Mouse (Mus musculus) CD4-positive helper T cell, adult 2 months (primary cell): ENCODE data around the gene Fars2.
"Not testable (repeated sequence)": the region's sequence is repeated elsewhere in the genome, so short reads cannot be mapped to it uniquely, and the experiment has no call there.

Source experiments
- DNase-seq: peaks from one replicate; pipeline ENCODE4 v3.0.0-alpha.2; 2012; ENCODE audit warnings: low read depth, missing footprints, low spot score

The Fars2 gene

GRCm38 (mm10) chr13:36460473-36460872, 343.3 kb downstream of the Fars2 start:
- no peak for DNase-seq

DNA sequence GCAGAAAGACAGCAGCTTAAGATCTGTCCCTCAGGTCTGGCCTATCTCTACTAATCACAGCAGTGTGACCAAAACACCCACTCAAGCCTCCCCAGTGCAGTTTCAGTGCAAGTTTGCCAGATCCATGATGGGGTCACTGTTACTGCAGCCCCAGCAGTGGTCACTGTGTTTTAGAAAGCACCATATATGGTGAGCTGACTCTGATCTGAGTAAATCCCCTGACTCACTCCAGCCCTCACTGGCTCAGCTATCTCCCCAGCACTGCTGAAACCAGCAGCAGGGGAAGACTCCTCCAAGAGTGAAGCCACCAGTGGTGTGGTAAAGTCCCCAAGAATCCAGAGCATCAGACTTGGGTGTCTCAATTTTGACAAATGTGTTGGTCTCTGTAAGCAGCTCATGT, 346.5 kb downstream of the Fars2 start:
- no peak for DNase-seq

- DNase-seq, result not testable (repeated sequence)
Measured at GRCm38 (mm10) chr13:36466076-36466475, 348.9 kb downstream of the Fars2 start.

DNA sequence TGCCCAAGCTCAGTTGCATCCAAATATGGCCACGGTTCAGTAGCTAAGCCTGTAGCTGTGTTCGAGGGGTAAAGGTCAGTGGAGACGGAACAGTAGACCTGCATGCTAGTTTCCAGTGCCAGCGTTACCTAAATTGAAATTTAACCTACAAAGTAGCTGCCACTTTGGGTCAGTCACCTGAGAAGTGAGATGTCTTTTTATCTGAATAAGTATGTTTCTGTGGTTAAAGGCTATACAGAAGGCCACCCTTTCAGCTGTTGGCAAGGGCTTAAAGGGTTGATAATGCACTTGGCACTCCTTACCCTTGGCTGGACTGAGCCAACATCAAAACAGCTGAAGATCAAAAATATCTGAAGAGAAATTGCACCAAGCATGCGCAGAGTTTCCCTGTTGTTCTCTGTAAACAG, 349.3 kb downstream of the Fars2 start:
- DNase-seq, result no peak

DNA sequence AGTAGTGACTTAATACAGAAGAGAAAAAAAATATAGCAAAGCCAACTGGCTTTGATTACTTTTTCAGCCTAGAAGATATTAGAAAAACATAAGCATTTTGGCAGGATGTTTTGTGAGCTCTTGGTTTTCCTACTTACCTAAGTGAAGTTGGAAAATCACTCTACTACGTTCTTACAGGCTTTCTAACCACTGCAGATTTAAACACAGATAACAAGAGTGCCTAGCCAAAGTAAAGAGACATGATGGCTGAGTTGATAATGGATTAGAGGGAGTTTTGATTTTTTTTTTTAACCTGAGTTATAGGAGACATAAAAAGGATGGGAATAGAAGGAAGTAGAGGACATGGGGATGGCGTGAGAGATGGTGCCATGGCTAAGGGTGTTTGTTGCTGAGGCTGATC, 350.6 kb downstream of the Fars2 start:
- DNase-seq, result no peak

- no peak for DNase-seq
Measured at GRCm38 (mm10) chr13:36468963-36469362, 351.8 kb downstream of the Fars2 start.

DNA sequence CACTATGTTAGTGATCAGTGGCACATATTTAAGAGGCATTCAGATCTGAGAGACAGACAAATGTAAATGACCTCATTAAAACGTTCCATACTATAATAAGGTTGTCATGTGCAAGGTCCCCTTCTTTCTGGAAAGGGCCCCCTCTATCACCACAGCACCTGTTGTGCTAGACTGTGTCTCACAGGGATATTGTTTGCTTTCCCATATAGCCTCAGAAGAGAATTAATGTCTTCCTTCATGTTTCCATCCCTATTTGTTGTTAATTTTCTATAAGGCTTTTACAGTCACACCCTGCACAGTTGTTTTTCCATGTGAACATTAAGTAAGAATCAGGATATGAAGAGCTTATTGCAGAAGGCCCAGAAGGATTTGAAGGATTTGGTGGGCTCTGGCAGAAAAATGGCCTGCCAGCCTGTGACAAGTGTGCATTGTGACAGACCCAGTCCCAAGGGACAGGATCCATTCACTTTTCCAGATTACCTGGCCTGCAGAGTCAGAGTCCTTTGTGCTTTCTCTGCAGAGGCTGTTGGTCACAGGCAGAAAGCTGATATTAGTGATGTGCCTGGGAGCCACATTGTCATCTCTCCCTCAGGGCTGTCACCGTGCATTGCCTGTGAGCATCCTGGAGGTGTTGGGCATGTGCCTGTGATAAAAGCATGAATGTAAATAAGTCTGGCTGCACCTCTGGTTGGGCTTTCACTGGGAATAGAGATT, 352.4 kb downstream of the Fars2 start:
- DNase-seq, result no peak

GRCm38 (mm10) chr13:36477648-36478047, 360.4 kb downstream of the Fars2 start:
- no peak for DNase-seq

DNA sequence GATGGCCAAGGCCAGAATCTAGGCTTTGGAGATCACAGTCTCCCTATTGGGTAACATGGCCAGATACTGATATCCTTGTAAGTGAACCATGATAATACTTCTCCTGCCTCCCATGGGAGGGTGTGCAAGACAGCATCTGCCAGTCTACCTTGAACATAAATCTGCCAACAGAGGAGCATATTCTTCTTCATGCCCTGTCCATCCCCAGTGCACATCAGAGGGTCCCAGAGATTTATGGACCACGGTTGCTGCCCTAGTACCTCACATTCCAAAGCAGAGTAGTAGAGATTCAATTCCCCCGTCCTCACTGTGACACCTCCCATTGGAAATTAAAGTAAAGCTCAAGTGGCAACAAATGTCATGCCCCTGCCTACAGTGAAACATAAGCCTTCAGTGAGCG, 361.0 kb downstream of the Fars2 start:
- DNase-seq, result no peak

DNA sequence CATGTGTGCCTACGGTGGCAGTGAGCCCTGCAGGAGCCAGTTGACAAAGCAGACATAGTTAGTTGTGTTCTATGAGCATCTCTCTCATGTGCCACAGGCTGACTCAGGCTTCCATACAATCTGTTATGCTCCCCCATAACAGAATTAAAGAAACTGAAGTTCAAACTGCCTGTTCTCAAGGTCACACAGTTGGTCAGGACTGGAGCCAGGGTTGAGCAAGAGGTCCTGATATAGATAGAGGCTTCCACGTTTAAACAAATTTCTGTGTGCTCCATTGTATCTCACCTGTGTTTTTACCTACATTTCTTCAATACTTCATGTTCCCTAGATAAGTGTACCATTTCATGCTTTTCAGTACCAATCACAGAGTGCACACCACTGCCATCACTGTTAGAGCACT, 362.9 kb downstream of the Fars2 start:
- DNase-seq, result no peak

DNA sequence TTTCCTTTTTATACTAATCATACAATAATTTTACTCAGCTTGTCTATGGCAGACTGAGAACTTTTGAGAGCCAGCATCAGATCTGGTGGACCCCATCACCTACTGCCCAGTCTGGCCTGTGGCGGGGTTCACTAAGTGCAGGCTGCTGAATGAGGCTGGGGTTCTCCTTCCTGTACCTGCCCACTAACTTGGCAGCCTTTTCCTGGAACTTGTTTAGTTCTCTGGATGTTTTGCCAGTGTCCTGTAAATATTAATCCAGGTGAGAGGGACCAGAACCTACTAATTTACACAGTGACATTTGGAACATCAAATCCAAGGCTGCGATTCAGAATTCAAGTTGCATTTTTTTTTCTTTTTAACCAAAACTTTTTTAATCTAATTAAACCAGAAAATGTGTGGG, 367.2 kb downstream of the Fars2 start:
- DNase-seq, result no peak

DNA sequence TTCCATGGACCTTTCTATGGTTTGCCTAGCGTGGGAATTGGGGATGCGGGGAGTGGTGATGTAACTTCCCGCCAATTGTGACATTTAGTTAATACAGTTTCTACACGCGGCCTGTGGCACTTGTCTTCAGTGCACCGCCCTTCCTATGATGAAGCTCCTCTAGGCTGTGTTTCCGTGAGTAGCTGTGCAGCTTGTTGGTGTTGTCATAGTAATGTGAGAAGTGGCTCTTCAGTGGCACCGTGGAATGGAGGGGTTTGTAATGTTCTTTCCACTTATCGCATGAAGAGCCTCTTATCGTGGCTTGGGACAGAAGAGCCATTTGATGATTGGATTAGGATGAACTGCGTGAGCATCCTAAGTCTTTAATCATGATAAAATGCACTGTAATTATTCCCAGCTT, 369.5 kb downstream of the Fars2 start:
- DNase-seq, result no peak

- DNase-seq, result no peak
Measured at GRCm38 (mm10) chr13:36489365-36489764, 372.2 kb downstream of the Fars2 start.

DNA sequence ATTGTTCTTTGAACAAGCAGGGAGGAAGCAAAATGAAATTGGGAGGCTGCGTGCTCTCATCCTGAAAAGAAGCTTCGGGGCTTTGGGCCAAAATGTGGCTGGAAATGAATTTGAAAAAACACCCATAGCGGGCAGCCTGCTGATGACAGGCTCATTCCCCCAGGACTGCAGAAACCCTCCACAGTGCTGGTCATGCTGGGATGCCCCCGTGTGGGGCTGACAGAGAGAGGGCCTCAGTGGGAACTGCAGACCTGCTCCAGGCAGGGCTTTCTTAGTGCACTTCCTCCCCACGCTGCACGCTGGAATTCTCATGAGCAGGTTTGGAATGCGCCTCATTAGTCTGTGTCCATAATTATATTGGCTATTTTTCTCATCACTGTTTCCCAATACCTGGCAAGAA, 373.4 kb downstream of the Fars2 start:
- no peak for DNase-seq

DNA sequence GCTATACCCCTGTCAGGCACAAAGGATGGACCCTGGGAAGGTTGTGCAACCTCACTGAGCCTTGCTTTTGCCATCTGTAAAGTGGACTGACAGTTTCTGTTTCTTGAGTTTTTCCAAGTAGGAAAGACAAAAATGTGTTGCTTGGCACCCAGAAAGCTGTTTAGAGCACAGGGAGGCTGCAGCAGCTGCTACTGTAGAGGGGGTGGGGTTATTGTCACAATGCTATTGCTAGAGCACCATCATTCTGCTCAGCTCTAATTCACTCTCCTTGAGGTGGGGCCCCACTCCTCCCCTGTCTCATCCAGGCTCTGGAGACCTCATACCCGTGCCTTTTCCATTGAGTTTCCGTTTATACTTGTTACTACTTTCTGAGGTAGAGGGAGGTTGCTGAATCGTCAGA, 375.2 kb downstream of the Fars2 start:
- no peak for DNase-seq

- no peak for DNase-seq
Measured at GRCm38 (mm10) chr13:36493294-36493693, 376.1 kb downstream of the Fars2 start.

GRCm38 (mm10) chr13:36493762-36494161, 376.6 kb downstream of the Fars2 start:
- DNase-seq, result no peak

- no peak for DNase-seq
Measured at GRCm38 (mm10) chr13:36495980-36496379, 378.8 kb downstream of the Fars2 start.

DNA sequence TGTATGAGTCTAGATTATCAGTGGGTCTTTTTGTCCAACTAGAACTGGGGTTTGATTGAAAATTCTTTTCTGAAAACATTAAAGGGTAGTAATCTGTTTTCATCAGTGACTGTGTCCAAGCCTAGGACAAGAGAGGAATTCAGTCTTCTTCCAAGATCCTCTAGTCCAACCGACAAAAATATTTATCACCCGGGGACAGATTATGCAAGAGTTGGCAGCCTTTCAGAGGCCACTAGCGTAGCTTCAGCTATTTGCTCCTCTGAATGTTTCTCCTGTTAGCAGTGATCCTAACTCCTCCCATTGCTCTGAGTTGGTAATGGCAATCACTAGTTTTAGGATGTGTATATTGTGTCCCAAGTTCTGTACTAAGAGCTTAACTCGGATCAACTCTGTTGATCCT, 380.1 kb downstream of the Fars2 start:
- no peak for DNase-seq

DNA sequence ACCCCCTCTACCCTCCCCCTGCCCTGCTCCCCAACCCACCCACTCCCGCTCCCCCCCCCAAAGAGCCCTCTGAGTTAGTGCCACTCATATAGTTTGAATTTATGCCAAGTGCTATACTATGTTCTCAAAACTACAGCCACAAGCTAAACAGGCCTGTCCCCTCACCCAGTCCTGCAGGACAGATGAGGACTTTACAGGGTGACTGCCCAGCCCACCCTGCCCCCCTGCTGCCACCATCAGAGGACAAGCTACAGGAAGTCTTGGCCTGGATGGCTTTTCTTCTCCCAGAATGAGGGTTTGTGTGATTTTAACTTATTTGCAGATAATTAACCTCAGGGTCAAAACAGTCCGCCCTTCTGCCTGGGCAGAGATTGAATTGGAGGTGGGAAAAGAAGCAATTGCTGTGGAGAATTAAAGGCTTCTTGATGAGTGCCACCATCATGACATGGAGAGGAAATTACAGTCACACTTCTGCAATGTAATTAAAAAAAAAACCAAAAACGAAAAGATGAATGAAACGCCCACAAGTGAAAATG, 383.2 kb downstream of the Fars2 start:
- DNase-seq, result no peak

- DNase-seq, result no peak
Measured at GRCm38 (mm10) chr13:36503551-36503950, 386.3 kb downstream of the Fars2 start.

DNA sequence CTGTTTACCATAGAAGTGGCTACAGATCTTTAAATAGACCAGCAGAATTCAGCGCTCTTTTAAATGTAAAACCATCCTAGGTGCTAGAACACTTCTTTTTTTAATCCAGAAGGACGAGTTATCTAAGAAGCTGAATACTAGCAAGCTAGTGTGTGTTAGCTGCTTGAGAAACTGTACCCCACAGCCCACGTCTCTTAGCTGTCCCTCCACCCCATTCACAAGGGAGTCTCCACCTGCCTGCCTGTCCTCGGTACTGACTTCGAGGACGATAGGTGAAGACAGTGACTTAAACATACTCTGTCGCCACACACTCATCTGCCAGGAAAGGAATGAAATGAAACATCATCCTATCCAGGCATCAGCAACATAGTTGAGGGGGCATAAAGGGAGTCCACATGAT, 386.8 kb downstream of the Fars2 start:
- no peak for DNase-seq

DNA sequence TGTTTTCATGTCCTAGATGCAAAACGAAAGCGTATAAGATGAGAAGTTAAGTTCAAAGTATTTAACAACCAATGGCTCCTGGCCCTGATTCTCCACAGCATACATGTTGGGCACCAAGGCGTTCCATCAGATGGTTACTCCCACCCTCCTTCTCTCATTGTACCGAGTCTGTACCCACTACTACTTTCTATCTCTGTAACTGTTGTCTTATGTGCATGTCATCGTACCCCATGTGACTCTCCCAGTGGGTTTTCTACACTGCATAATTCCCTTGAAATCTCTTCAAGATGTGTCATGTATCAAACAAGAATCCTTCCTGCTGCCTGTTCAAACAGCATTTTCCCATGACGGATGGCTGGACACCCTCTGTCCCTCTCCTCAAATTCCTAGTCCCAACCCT, 388.5 kb downstream of the Fars2 start:
- no peak for DNase-seq

DNA sequence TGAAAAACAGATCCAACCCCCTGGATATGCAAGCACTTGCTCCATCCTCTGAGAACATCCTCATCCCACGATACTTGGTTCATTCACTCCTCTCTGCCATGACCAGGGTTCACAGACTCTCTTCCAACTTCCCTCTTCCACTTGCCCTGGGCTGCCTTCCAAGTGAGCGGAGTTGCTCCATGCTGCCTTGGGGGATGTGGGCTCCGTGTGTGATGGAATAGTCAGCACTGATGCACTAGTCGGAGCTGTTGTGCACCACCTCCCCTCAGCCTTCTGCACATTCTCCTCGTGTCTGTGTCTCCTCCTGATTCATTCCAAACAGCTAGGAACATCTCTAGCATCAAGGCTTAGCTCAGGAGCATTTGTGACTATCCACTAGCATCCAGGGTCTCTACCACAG, 389.1 kb downstream of the Fars2 start:
- no peak for DNase-seq
